Mouse (Mus musculus) urinary bladder, postnatal 25 days (tissue): Measurements from ENCODE around the gene Dpysl4.
A peak's percentile ranks its signal among the peaks of the same experiment; 100 is the strongest.

Source experiments
- DNase-seq: peaks from one replicate; pipeline ENCODE4 v3.0.0; 2022; ENCODE audit warnings: low spot score

The Dpysl4 gene

DNA sequence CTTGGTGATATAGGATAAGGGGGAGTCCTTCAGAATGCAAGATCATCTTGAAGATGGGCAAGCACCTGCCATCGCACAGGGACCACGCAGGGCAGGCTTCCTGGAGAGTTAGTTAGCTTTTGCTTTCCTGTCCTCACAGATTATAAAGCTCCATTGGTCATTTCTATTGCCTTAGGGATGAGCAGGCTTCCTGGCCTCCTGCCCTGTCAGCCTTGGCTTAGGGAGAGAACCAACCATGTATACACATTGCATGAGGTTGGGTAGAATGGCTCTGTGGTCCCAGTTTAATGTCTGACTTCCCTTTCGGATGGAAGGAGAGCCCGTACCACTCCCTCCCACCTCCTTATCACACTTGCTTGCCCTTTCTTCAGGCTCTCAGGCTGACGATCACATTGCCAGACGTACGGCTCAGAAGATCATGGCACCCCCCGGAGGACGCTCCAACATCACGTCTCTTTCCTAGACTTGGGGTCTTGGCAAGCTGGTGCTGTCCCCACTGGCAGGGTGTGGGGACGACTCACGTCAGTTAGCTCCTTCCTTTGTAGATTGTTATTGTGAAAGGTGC, 14.8 kb downstream of the Dpysl4 start:
- no peak for DNase-seq

DNA sequence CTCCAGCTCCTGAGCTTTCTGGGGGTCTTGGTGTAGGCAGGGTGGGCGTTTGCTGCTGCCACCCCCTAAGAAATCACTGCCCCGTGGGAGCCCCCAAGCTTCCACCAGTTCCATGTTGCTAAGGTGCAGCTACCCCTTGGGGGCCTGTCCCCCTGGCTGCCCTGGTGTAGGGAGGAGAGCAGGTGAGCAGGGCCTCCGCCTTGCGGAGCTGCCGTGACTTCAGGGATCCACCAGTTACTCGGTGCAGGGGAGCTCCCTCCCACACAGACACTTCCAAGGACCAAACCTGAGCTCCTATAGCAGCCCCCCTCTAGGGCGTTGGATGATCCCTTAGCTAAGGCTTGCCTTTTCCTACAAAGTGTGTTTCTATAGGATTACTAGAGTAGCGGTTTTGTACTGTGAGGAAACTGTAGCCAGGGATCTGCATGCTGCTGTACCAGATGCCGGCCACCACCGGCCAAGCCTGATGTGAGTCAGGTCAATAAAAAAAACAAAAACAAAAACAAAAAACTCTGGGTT, 15.5 kb downstream of the Dpysl4 start:
- no peak for DNase-seq

- no peak for DNase-seq
Observed at GRCm38 (mm10) chr7:139101826-139102225, 16.0 kb downstream of the Dpysl4 start.

DNA sequence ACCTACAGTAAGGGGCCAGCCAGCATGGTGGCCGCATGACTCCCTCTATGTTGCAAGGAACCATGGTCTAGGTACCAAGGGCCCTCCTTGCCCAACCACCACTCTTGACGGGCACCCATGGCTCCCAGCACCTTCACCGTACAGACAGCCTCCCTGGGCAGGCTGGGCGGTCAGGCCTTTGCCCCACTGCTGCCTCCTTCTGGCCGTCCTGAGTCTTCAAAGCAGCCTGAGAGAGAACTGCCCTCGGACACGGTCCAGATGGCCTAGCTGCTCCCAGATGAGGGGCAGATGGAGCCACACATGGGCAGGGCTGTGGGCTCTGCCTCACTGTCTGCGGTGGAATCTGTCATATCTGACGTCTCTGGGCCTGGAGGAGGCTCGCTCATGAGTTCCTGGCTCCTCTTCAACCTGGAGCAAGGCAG, 18.2 kb downstream of the Dpysl4 start:
- DNase-seq = no peak

GRCm38 (mm10) chr7:139105076-139105475, 19.3 kb downstream of the Dpysl4 start:
- DNase-seq = no peak

DNA sequence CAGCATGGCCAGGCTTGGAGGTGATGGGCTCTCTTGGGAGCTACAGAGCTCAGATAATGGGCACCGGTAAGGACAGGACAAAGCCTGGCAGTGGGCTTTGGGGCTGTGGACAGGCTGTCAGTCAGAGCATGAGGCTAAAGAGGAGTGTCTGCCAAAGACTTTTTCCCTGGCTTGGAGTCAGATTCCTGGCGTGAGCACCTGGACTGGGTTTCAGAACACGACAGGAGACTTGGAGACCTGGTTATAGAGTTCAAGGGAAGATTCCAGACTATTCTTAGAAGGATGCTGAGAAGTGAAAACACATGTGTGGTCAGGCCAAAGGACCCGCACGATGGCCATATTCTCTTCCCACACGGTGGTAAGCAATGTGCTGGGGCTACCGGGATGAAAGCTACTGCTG, 19.9 kb downstream of the Dpysl4 start:
- no peak for DNase-seq

- DNase-seq = no peak
Observed at GRCm38 (mm10) chr7:139107908-139108650, 22.3 kb downstream of the Dpysl4 start.

DNA sequence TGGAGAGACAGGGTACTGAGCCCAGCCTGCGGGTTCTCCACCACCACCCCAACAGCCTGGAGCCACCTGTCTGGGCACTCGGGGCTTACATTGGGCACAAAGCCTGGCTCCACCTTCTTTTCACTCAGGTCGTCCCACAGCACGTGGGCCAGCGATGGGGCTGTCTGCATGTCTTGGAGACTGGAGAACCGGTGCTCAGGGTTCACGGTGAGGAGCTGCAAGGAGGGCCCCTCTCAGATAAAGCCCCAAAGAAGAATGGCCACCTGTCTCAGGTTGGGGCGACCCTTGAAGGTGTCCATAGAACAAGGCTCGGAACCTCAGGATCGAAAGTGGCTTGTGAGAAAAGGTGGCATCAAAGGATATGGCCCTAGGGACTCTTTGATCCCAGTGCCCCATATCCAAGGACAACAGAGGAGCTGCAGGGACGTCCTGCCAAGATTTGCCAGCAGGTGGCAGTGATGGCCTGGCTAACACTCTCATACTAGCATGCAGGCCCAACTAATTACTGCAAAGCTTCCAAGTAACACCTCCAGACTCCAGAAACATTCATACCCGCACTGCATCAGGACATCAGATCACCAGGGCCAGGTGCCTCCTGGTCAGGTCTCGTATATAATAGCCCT, 33.5 kb downstream of the Dpysl4 start:
- peak; percentile 70 for DNase-seq

- DNase-seq = no peak
Observed at GRCm38 (mm10) chr7:139119775-139120153, 34.0 kb downstream of the Dpysl4 start.

GRCm38 (mm10) chr7:139125881-139126280, 40.1 kb downstream of the Dpysl4 start:
- DNase-seq = no peak

GRCm38 (mm10) chr7:139126549-139126948, 40.7 kb downstream of the Dpysl4 start:
- no peak for DNase-seq

DNA sequence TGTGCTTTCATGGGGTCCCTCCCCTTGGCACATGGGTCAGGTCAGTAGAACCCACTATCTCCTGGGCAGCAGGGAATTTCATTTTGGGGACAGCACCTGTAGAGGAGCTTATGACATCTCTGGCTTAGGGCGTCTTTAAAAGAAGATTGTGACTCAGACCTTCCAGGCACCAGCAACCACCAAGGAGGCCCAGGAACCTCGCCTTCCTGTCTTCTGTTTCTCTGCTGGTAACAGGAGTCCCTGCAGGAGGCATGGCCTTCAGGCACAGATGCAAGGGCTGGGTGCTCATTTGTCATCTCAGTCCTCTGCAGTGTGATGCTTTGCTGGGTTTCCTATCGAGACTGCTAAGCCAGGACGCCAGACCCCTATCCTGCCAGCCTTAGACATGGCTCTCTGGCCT, 43.2 kb downstream of the Dpysl4 start:
- no peak for DNase-seq

- DNase-seq = no peak
Observed at GRCm38 (mm10) chr7:139130361-139130760, 44.6 kb downstream of the Dpysl4 start.

DNA sequence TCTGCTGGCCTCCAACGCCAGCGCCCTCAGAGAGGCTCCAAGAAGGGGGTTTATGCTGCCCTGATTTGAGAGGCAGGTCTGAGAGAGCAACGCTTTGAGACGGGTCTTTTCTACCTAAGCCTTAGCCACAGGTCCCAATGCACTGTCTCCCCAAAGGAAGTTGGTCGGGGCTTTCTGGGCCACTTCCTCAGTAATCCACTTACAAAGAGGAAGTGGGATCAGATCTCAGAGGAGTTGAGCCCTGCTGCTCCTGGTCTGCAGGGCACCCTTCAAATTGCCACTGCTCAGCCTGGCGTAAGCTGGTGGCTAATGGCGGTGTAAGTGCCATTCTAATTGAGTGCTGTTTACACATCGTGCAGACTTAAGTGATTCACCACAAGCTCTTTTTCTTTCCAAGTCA, 45.7 kb downstream of the Dpysl4 start:
- DNase-seq = no peak

DNA sequence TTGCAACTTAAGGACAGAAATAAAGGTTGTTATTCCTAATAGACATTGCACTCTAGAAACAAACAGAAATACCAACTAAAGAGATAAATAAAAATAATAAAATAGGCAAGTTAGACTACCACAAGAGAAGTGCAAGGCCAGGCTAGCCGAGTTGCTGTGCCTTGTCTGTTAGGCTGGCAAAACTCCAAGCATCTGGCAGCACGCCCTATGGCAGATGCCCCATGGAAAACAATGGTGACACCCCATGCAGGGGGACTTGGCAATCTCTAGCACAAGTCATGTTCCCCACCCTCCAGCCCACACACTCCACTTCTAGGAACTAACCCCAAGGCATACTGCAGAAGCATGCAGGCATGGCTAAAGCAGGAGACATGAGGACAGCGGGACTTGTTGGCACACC, 47.6 kb downstream of the Dpysl4 start:
- no peak for DNase-seq

DNA sequence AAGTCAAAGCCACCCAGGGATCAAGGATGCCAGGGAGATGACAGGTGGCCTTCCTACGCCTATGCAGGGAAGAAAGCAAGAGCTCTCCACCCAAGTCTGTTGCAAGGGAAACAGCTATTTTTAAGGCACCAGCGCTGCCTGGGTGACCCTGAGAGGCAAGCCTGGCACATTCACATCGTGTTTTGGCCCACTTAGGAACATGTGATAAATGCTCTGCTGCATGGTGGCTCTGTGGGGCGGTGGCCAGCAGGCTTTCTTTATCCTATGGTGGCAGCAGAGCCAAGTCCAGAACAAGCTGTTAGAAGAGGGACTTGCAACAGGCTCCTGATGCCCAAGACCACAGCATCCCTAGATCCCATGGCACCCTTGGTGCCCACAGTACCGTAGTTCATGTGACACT, 49.4 kb downstream of the Dpysl4 start:
- no peak for DNase-seq

DNA sequence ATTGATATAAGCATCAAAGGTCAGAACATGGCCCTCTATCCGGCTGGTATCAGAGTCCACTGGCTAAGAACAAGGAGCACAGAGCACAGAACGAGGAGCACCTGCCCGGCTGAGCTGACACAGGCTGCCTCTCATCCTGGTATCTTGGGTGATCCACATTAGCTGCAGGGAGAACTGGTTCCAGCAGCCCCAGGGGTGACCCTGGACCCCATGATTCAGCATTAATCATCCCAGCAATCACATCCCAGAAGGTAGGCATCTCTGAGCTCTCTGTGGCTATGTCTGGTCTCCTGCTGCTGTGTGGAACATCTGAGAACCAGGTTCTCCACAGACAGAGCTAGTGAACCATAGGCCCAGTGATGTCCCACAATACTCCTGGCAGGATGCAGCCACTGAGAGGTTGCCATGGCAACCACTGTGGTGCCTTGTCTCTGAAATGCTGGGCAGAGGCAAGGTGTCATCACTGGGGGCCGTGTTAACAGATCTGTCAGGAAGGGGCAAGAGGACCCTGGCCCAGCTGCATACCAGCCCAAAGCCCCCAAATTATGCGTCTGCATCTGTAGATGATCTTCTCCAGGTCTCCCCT, 51.2 kb downstream of the Dpysl4 start:
- no peak for DNase-seq

GRCm38 (mm10) chr7:139139921-139140461, 54.2 kb downstream of the Dpysl4 start:
- DNase-seq = no peak

DNA sequence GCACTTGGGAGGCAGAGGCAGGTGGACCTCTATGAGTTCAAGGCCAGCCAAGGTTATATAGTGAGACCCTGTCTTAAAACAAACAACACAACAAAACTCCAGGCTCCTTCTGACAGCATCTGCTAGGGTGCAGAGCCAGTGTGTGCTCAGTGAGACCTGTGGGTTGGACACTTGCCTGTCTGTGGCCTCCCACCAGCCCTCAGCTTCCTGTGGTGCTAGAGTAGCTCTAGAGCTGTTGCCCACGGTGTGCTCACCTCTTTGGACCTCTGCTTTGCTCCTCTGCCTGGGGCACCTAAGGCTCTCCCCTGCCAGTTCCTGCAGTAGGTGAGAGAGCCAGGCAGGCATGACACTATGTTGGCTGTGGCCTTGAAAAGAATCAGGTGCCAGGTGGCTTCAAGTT, 58.0 kb downstream of the Dpysl4 start:
- no peak for DNase-seq

GRCm38 (mm10) chr7:139145891-139146290, 60.1 kb downstream of the Dpysl4 start:
- DNase-seq = no peak

DNA sequence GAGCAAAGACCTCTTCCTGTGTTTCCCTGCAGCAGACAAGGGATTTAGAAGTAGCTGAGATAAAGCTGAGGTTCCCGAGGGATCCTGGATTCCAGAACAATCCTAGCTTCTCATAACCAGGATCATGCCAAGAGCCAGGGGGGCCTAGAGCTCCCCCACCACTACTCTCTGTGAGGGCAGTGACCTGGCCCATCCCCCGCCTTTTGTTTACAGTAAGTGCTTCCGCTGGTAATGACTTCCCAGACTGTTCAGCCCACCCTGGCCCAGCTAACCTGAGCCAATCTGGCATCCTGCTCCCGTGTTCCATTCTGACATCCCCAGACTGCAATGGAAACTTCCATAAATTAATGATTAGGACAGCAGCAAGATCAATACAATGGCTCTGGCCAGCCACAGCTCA, 61.6 kb downstream of the Dpysl4 start:
- DNase-seq = no peak

GRCm38 (mm10) chr7:139149373-139149772, 63.6 kb downstream of the Dpysl4 start:
- no peak for DNase-seq

GRCm38 (mm10) chr7:139151116-139151515, 65.3 kb downstream of the Dpysl4 start:
- DNase-seq = no peak
